Mouse (Mus musculus) heart, embryonic 12.5 days (tissue): ENCODE results near the gene Mapkapk3. TPM values are rescaled to one million over a fixed set of nuclear protein-coding genes. Genes with fewer than 3 reads are reported as not detected.
A peak's percentile ranks its signal among the peaks of the same experiment; 100 is the strongest.

Experiments
- ATAC-seq: fragments of 200-750 bp; cut with Nextera tagmentation; 2 replicates; pipeline ENCODE4 v1.8.0; 2017; ENCODE audit warnings: moderate TSS enrichment, moderate library complexity; ENCODE audit not compliant: insufficient number of reproducible peaks, low FRiP score
- H3K27ac ChIP-seq: fragments of 300-500 bp; sonication (generic); 2 replicates; pipeline ENCODE4 v1.5.1; 2016; ENCODE audit warnings: mild to moderate bottlenecking, moderate library complexity; ENCODE audit not compliant: poor library complexity, severe bottlenecking
- H3K27me3 ChIP-seq: fragments of 300-500 bp; sonication (generic); replicated peaks from 2 replicates; pipeline ENCODE4 v1.6.1; 2016; ENCODE audit warnings: mild to moderate bottlenecking, moderate library complexity
- H3K36me3 ChIP-seq: fragments of 300-500 bp; sonication (generic); 2 replicates; pipeline ENCODE4 v1.6.1; 2016; ENCODE audit warnings: mild to moderate bottlenecking, moderate library complexity
- H3K4me1 ChIP-seq: fragments of 300-500 bp; sonication (generic); replicated peaks from 2 replicates; pipeline ENCODE4 v1.6.1; 2016; ENCODE audit warnings: mild to moderate bottlenecking
- H3K4me2 ChIP-seq: fragments of 300-500 bp; sonication (generic); 2 replicates; pipeline ENCODE4 v1.6.1; 2016; ENCODE audit warnings: mild to moderate bottlenecking, moderate library complexity
- H3K4me3 ChIP-seq: fragments of 300-500 bp; sonication (generic); 2 replicates; pipeline ENCODE4 v1.5.1; 2016; ENCODE audit warnings: mild to moderate bottlenecking
- H3K9ac ChIP-seq: fragments of 300-500 bp; sonication (generic); 2 replicates; pipeline ENCODE4 v1.6.1; 2016; ENCODE audit warnings: mild to moderate bottlenecking, moderate library complexity
- H3K9me3 ChIP-seq: fragments of 300-500 bp; sonication (generic); replicated peaks from 2 replicates; pipeline ENCODE4 v1.6.1; 2016; ENCODE audit warnings: mild to moderate bottlenecking, moderate library complexity
- WGBS: fragments of 180-500 bp; shearing (Covaris S2); methylation state at CpG from one replicate; pipeline ENCODE4 v1.1.7; 2016; 5-methylcytosine and 5-hydroxymethylcytosine counted together
- polyA plus RNA-seq: library from polyadenylated mRNA; unstranded; fragments of >200 nt; fragmentation: Nextera tagmentation; extraction: Ambion mirVana; gene quantifications from 2 replicates; pipeline ENCODE4 v1.2.1, GENCODE M21; 2016

Gene Mapkapk3
- polyA plus RNA-seq = 7.1 and 7.3 TPM in 2 replicates

GRCm38 (mm10) chr9:107289211-107290076 lies at the start of gene Mapkapk3:
Gene Mapkapk3 (minus strand): TSS chr9:107289877.
- H3K27me3 ChIP-seq = 0 out of 2 replicates have a peak, but pooled peaks cover 6% of the 10 kb centered on the region
- peak within 1 kb of the TSS; percentile 69 for H3K9ac ChIP-seq
- peak within 1 kb of the TSS; percentile 58 for H3K4me3 ChIP-seq
- peak; percentile 92 for ATAC-seq
- H3K9me3 ChIP-seq = no peaks in the 10 kb centered on the region
- peaks cover 17% of the 10 kb centered on the region for H3K4me1 ChIP-seq
- H3K27ac ChIP-seq = 0 out of 2 replicates have a peak within 1 kb of the TSS, but pooled peaks have one; percentile 9
- peak within 1 kb of the TSS; percentile 95 for H3K4me2 ChIP-seq
- WGBS = 3% methylated on average over 49 of the region's 49 CpGs
- no peaks in the 10 kb centered on the region for H3K36me3 ChIP-seq

- ATAC-seq = peak; percentile 73
- H3K27ac ChIP-seq = no peak within 1 kb of the TSS
- WGBS = 6% methylated on average over 30 of the region's 30 CpGs
Observed at GRCm38 (mm10) chr9:107338172-107338883, 48.7 kb upstream of the Mapkapk3 start, which contains the start of gene Hemk1. Gene Hemk1 (minus strand): TSS chr9:107338350.

GRCm38 (mm10) chr9:107336386-107336785 lies 46.7 kb upstream of the Mapkapk3 start:
- no peak for ATAC-seq
- Histone ChIP-seq H3K9me3 (no peaks in the 10 kb centered on the region), H3K27me3 (peaks cover 5% of the 10 kb centered on the region), H3K36me3 (peaks cover 14% of the 10 kb centered on the region; the same call in 1 of the 2 replicates), H3K9ac (no peak overlapping the region), H3K4me3 (no peak overlapping the region), H3K4me2 (no peak overlapping the region), H3K27ac (no peak overlapping the region), H3K4me1 (peaks cover 19% of the 10 kb centered on the region)
- 79% methylated on average over 6 of the region's 6 CpGs for WGBS

More at GRCm38 (mm10) chr9:107338172-107338883, 48.7 kb upstream of the Mapkapk3 start, which contains the start of gene Hemk1:
- Histone ChIP-seq H3K36me3 (no peaks in the 10 kb centered on the region), H3K4me1 (peaks cover 19% of the 10 kb centered on the region), H3K4me3 (peak within 1 kb of the TSS; percentile 67), H3K4me2 (peak within 1 kb of the TSS; percentile 81), H3K9me3 (no peaks in the 10 kb centered on the region), H3K27me3 (peaks cover 24% of the 10 kb centered on the region), H3K9ac (peak within 1 kb of the TSS; percentile 76)

- Histone ChIP-seq H3K27me3 (peaks cover under 1% of the 10 kb centered on the region; the same call in 1 of the 2 replicates), H3K27ac (no peak overlapping the region), H3K4me1 (peaks cover 17% of the 10 kb centered on the region), H3K9me3 (no peaks in the 10 kb centered on the region), H3K36me3 (peaks cover 14% of the 10 kb centered on the region; the same call in 1 of the 2 replicates), H3K4me2 (no peak overlapping the region), H3K9ac (no peak overlapping the region), H3K4me3 (no peak overlapping the region)
- ATAC-seq = no peak
- 9% methylated on average over 5 of the region's 5 CpGs for WGBS
Observed at GRCm38 (mm10) chr9:107335909-107336308, 46.2 kb upstream of the Mapkapk3 start.

GRCm38 (mm10) chr9:107335046-107335445 lies 45.4 kb upstream of the Mapkapk3 start:
- H3K4me3 ChIP-seq = no peak overlapping the region
- no peaks in the 10 kb centered on the region for H3K9me3 ChIP-seq
- no peak overlapping the region for H3K4me2 ChIP-seq
- 86% methylated on average over 5 of the region's 5 CpGs for WGBS
- H3K4me1 ChIP-seq = peaks cover 15% of the 10 kb centered on the region
- H3K27ac ChIP-seq = no peak overlapping the region
- no peaks in the 10 kb centered on the region for H3K27me3 ChIP-seq
- H3K9ac ChIP-seq = no peak overlapping the region
- ATAC-seq = no peak
- peaks cover 14% of the 10 kb centered on the region; the same call in 1 of the 2 replicates for H3K36me3 ChIP-seq

DNA sequence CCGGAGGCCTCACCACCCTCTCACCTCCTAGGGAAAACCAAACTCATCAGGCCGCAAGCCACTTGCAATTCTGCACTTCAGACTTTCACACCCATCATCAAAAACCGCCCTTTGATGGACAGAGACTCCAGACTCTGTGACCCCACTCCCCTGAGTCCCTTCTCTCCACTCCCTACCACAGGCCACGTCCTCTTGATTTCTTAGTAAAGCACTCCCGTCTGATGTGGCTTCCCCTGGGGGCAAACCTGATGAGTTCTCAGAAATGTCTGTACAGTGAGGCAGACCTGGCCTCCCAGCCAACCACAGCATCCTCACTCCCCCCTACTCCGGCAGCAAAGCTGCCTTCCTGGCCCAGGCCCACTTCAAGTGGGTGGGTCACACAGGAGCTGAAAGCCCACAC lies 44.7 kb upstream of the Mapkapk3 start:
- no peak for ATAC-seq
- Histone ChIP-seq H3K4me3 (no peak overlapping the region), H3K27ac (no peak overlapping the region), H3K27me3 (no peaks in the 10 kb centered on the region), H3K36me3 (peaks cover 14% of the 10 kb centered on the region; the same call in 1 of the 2 replicates), H3K9ac (no peak overlapping the region), H3K4me1 (peaks cover 15% of the 10 kb centered on the region), H3K4me2 (no peak overlapping the region), H3K9me3 (no peaks in the 10 kb centered on the region)
- WGBS = 85% methylated on average over 6 of the region's 6 CpGs

DNA sequence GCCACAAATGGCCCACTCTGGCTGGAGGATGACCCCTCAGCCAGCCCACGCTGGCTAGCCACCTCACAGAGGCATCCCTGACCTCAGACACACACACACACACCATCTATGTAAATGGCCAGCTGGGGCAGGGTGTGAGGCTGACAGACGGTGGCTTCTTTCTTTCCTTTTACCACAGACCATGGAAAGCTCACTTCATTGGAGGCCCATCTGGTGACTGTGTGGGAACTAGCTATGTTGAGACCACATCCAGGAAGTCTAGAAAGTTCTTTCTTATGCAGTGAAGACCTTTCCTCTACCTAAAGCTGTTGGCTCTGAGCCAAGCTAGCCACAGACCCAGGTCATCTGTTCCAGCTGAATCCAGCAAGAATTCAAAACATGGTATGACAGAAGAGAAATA lies 44.0 kb upstream of the Mapkapk3 start:
- no peak for ATAC-seq
- 45% methylated on average over 2 of the region's 2 CpGs for WGBS
- Histone ChIP-seq H3K9me3 (no peaks in the 10 kb centered on the region), H3K4me2 (no peak overlapping the region), H3K9ac (no peak overlapping the region), H3K27me3 (no peaks in the 10 kb centered on the region), H3K4me3 (no peak overlapping the region), H3K4me1 (peaks cover 13% of the 10 kb centered on the region), H3K36me3 (peaks cover 14% of the 10 kb centered on the region; the same call in 1 of the 2 replicates), H3K27ac (no peak overlapping the region)

GRCm38 (mm10) chr9:107330791-107331190 lies 41.1 kb upstream of the Mapkapk3 start:
- no peak for ATAC-seq
- no peaks in the 10 kb centered on the region for H3K9me3 ChIP-seq
- no peak overlapping the region for H3K4me2 ChIP-seq
- peaks cover 14% of the 10 kb centered on the region; the same call in 1 of the 2 replicates for H3K36me3 ChIP-seq
- WGBS = 75% methylated on average over 6 of the region's 6 CpGs
- no peak overlapping the region for H3K9ac ChIP-seq
- no peak overlapping the region for H3K27ac ChIP-seq
- no peaks in the 10 kb centered on the region for H3K27me3 ChIP-seq
- no peaks in the 10 kb centered on the region for H3K4me1 ChIP-seq
- no peak overlapping the region for H3K4me3 ChIP-seq

- H3K4me3 ChIP-seq = no peak overlapping the region
- 80% methylated on average over 16 of the region's 16 CpGs for WGBS
- peak; percentile 39; the same call in 1 of the 2 replicates for ATAC-seq
- peaks cover 13% of the 10 kb centered on the region; the same call in 1 of the 2 replicates for H3K4me1 ChIP-seq
- no peak overlapping the region for H3K4me2 ChIP-seq
- H3K9me3 ChIP-seq = no peaks in the 10 kb centered on the region
- peaks cover 14% of the 10 kb centered on the region; the same call in 1 of the 2 replicates for H3K36me3 ChIP-seq
- no peaks in the 10 kb centered on the region for H3K27me3 ChIP-seq
- H3K9ac ChIP-seq = no peak overlapping the region
- H3K27ac ChIP-seq = no peak overlapping the region
Observed at GRCm38 (mm10) chr9:107327879-107328620, 38.4 kb upstream of the Mapkapk3 start.

DNA sequence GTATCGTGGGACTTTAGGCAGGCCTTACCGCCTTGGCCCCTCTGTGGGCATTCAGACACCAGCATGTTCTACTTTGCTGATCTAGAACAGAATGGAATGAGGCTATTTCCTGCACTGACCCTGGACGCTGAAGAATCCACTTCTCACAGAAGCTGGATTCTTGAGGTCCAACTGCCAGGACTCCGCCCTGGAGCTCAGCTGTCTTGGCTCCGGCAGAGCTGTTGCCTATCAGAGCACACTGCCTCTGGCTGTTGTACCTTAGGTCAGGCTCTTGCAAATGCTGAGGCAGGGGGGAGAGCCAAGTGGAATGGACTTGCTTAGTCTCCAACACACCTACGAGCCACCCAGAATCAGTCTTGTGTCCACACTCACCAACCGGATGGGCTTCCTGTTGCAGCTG lies 36.2 kb upstream of the Mapkapk3 start:
- Histone ChIP-seq H3K4me2 (no peak overlapping the region), H3K9me3 (no peaks in the 10 kb centered on the region), H3K9ac (no peak overlapping the region), H3K4me3 (no peak overlapping the region), H3K36me3 (no peaks in the 10 kb centered on the region), H3K4me1 (peaks cover 20% of the 10 kb centered on the region; the same call in 1 of the 2 replicates), H3K27ac (no peak overlapping the region), H3K27me3 (no peaks in the 10 kb centered on the region)
- 76% methylated on average over 7 of the region's 7 CpGs for WGBS
- no peak for ATAC-seq
